Mouse (Mus musculus): ENCODE data around the gene Ap2a2. TPM values are rescaled to one million over a fixed set of nuclear protein-coding genes. Genes with fewer than 3 reads are reported as not detected.

Gene Ap2a2
- polyA plus RNA-seq, 1 experiment from 2014 or later: 72.4 TPM

DNA sequence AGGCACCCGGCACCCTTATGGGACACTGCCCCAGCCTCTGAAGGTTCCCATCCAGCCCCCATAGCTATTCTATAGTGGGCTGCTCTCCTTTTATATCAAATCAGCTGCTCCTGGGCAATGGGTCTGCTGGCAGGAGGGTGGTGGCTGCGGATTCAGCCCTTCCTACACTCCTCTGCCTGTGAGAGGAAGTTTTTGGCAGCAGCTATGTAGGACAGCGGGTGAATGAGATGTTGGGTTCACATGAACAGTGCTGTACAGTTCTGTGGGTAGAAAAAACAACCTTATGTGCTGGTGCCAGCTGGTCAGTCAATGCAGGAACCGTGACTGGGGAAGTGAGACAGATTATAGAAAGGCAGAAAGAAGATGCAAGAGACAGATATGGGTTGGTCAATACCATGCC lies 116.9 kb downstream of the Ap2a2 start:
- Histone ChIP-seq H3K4me3 (ENCODE audit: low read depth, low read length) (no peak overlapping the region), H3K27ac (ENCODE audit: low read depth, low read length) (no peak overlapping the region), H3K4me2 (ENCODE audit: low read length) (no peak overlapping the region), H3K9ac (ENCODE audit: low read length) (no peak overlapping the region), H3K27me3 (replicated peaks; ENCODE audit: control insufficient read depth, insufficient read depth, low read length) (no peaks in the 10 kb centered on the region), H3K36me3 (ENCODE audit: control insufficient read depth, insufficient read depth, low read length) (no peaks in the 10 kb centered on the region), H3K9me3 (replicated peaks; ENCODE audit: control insufficient read depth, low read length) (no peaks in the 10 kb centered on the region), H3K4me1 (ENCODE audit: control insufficient read depth, insufficient read depth, low read length) (no peaks in the 10 kb centered on the region)
- WGBS: 81% methylated on average over 4 of the region's 4 CpGs
- ATAC-seq (no peak), DNase-seq (ENCODE audit: low spot score) (no peak)

Small RNA genes within 50 kb of the gene (microRNA-seq; reads per million reads assigned to microRNA genes)
- 1.1 reads per million for gene Mir7063

Other genes starting within 250 kb of the Ap2a2 start
- gene Deaf1, start 234.5 kb upstream of the Ap2a2 start, polyA plus RNA-seq (2014; fragmentation: Nextera tagmentation; extraction: Ambion mirVana): 118 and 143 TPM in 2 replicates
- gene Tmem80, start 234.4 kb upstream of the Ap2a2 start, polyA plus RNA-seq (2014; fragmentation: Nextera tagmentation; extraction: Ambion mirVana): 39.1 and 41.0 TPM in 2 replicates
- 0.25 and 0.67 TPM in 2 replicates for gene Eps8l2, start 223.3 kb upstream of the Ap2a2 start, polyA plus RNA-seq (2014; fragmentation: Nextera tagmentation; extraction: Ambion mirVana)
- gene Taldo1, start 170.0 kb upstream of the Ap2a2 start, polyA plus RNA-seq (2014; fragmentation: Nextera tagmentation; extraction: Ambion mirVana): 418 and 419 TPM in 2 replicates
- 41.7 and 43.4 TPM in 2 replicates for gene Gatd1, start 148.0 kb upstream of the Ap2a2 start, polyA plus RNA-seq (2014; fragmentation: Nextera tagmentation; extraction: Ambion mirVana)
- gene Cend1, start 132.7 kb upstream of the Ap2a2 start, polyA plus RNA-seq (2014; fragmentation: Nextera tagmentation; extraction: Ambion mirVana): 21.3 and 25.1 TPM in 2 replicates
- gene Slc25a22, start 124.3 kb upstream of the Ap2a2 start, polyA plus RNA-seq (2014; fragmentation: Nextera tagmentation; extraction: Ambion mirVana): 56.0 and 81.6 TPM in 2 replicates
- 5.4 and 5.6 TPM in 2 replicates for gene Pidd1, start 118.1 kb upstream of the Ap2a2 start, polyA plus RNA-seq (2014; fragmentation: Nextera tagmentation; extraction: Ambion mirVana)
- 740 and 845 TPM in 2 replicates for gene Rplp2, start 114.8 kb upstream of the Ap2a2 start, polyA plus RNA-seq (2014; fragmentation: Nextera tagmentation; extraction: Ambion mirVana)
- gene Pnpla2, start 107.0 kb upstream of the Ap2a2 start, polyA plus RNA-seq (2014; fragmentation: Nextera tagmentation; extraction: Ambion mirVana): 16.3 and 20.5 TPM in 2 replicates
- gene Cracr2b, start 101.1 kb upstream of the Ap2a2 start, polyA plus RNA-seq (2014; fragmentation: Nextera tagmentation; extraction: Ambion mirVana): 3.0 and 4.3 TPM in 2 replicates
- gene Cd151, start 94.8 kb upstream of the Ap2a2 start, polyA plus RNA-seq (2014; fragmentation: Nextera tagmentation; extraction: Ambion mirVana): 56.8 and 60.4 TPM in 2 replicates
- gene Polr2l, start 87.0 kb upstream of the Ap2a2 start, polyA plus RNA-seq (2014; fragmentation: Nextera tagmentation; extraction: Ambion mirVana): 72.2 and 79.3 TPM in 2 replicates
- 29.9 and 30.9 TPM in 2 replicates for gene Tspan4, start 86.9 kb upstream of the Ap2a2 start, polyA plus RNA-seq (2014; fragmentation: Nextera tagmentation; extraction: Ambion mirVana)
- 32.7 and 37.1 TPM in 2 replicates for gene Chid1, start 22.3 kb upstream of the Ap2a2 start, polyA plus RNA-seq (2014; fragmentation: Nextera tagmentation; extraction: Ambion mirVana)
- gene Muc6, start 93.1 kb downstream of the Ap2a2 start, polyA plus RNA-seq (2014; fragmentation: Nextera tagmentation; extraction: Ambion mirVana): 0.09 and 0.16 TPM in 2 replicates
- not detected in 2 replicates for gene Muc2, start 128.2 kb downstream of the Ap2a2 start, polyA plus RNA-seq (2014; fragmentation: Nextera tagmentation; extraction: Ambion mirVana)
- not detected in 2 replicates for gene Muc5ac, start 226.8 kb downstream of the Ap2a2 start, polyA plus RNA-seq (2014; fragmentation: Nextera tagmentation; extraction: Ambion mirVana)

All from forebrain, embryonic 14.5 days (tissue).